Mouse (Mus musculus): ENCODE measurements around the gene Slc16a8.

DNA sequence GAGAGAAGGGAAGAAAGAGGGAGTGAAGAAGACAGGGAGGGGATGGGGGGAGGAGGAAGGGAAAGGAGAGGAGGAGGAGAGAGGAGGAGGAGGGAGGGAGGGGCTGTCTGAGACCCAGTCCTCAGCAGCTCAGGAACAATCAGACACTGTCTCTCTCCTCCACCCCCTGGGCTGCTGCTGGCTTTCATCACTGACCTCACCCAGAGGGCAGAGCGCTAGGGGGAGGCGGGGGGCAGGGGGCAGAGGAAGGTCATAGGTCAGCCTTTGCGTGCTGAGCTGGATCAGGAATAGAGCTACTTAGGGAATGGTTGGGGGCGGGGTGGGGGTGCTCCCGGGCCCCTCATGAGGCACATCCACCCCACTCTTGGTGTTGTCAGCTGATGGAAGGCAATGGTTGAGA, 30.9 kb downstream of the Slc16a8 start:
- TF ChIP-seq MAFK (IDR thresholded peaks at IDR 0.05; ENCODE audit: insufficient read depth, low read depth, low read length) (no peak), ZC3H11A (IDR thresholded peaks at IDR 0.05; ENCODE audit: borderline replicate concordance, low read depth, low read length) (no peak), ZNF384 (IDR thresholded peaks at IDR 0.05; ENCODE audit: low read depth, low read length) (no peak), CHD2 (IDR thresholded peaks at IDR 0.05; ENCODE audit: low read depth, low read length) (no peak), HCFC1 (IDR thresholded peaks at IDR 0.05; ENCODE audit: borderline replicate concordance, insufficient read depth, low read length) (no peak)
